Mouse (Mus musculus): Measurements from ENCODE around the gene Paics.

- TF ChIP-seq CTCF (IDR thresholded peaks at IDR 0.05; ENCODE audit: extremely low read depth, insufficient read length, insufficient replicate concordance, low read depth, low read length): no peak
- TF ChIP-seq POLR2A (IDR thresholded peaks at IDR 0.05; ENCODE audit: low read depth, low read length): peak; percentile 87
Measured at GRCm38 (mm10) chr5:76905405-76906154, 45.5 kb upstream of the Paics start, which contains the start of gene Aasdh.

Data from small intestine, adult 2 months (tissue).